Mouse (Mus musculus) urinary bladder, postnatal 36 days (tissue): ENCODE measurements around the gene 9430097D07Rik.
A peak's percentile ranks its signal among the peaks of the same experiment; 100 is the strongest.

Source experiments
- DNase-seq, 2 experiments: peaks; one replicate each; pipeline ENCODE4 v3.0.0; 2022; ENCODE audit warnings: low spot score in 2 of 2, mixed read lengths in 1 of 2

The 9430097D07Rik gene

GRCm38 (mm10) chr2:32535501-32535991 lies 39.9 kb downstream of the 9430097D07Rik start:
- peak; percentile 66 to 69 for DNase-seq

- DNase-seq: peak; percentile 98 to 99
Observed at GRCm38 (mm10) chr2:32534733-32535471, 40.6 kb downstream of the 9430097D07Rik start, which contains the start of gene Fam102a. Gene Fam102a (plus strand): TSS chr2:32535332.

GRCm38 (mm10) chr2:32534061-32534732 lies 41.3 kb downstream of the 9430097D07Rik start:
- peak in 1 of 2 experiments; percentile 50 for DNase-seq

GRCm38 (mm10) chr2:32533163-32533562 lies 42.3 kb downstream of the 9430097D07Rik start:
- DNase-seq: no peak

- no peak for DNase-seq
Observed at GRCm38 (mm10) chr2:32530479-32530878, 45.0 kb downstream of the 9430097D07Rik start.

GRCm38 (mm10) chr2:32528326-32528725 lies 47.2 kb downstream of the 9430097D07Rik start:
- DNase-seq: no peak

GRCm38 (mm10) chr2:32527468-32527966 lies 48.0 kb downstream of the 9430097D07Rik start:
- DNase-seq: peak in 1 of 2 experiments; percentile 70

GRCm38 (mm10) chr2:32525816-32526215 lies 49.7 kb downstream of the 9430097D07Rik start:
- DNase-seq: no peak

- DNase-seq: peak; percentile 64
Observed at GRCm38 (mm10) chr2:32524536-32525031, 50.9 kb downstream of the 9430097D07Rik start.
